Comparison of ENCODE assay signal across 9 mouse cellular contexts in the genomic region with DNA sequence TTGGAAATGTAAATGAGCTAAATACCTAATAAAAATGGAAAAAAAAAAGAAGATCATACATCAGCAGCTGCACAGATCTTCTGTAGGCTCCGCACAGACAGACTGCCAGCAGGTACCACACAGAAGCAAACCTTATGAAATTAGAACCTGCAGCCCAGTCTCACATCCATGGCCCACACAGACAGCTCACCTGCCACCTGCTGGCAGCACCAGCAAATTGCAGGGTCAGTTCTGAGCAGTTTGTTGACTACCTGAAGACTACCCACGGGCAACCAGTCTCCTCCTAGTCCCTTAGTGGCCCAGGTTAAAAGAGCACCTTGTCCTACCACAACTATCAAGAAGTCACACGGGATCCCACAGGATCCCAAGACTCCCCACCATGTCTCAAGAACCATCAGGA.
DNase-seq lines count a peak whose midpoint lies in the region; ATAC-seq and TF ChIP-seq lines count a peak whose summit lies in the region.
"Had no signal": no experiment of that assay in that cellular context is flagged by ENCODE, and none has a peak within 500 bp of the region (broad histone marks: within the 10 kb centered on the region; RNA-seq: fewer than 3 reads in every experiment).

No protein-coding gene starts in this region.

- intact Hi-C loops in heart, postnatal 10 days (cut with DNase I), result loop anchor here (5.0 kb wide), 2 partner anchors 414 to 579 kb away; a partner anchor contains a TSS

- peak; percentile 6 to 36 for DNase-seq in heart, postnatal 10 days
- peak; percentile 16 for DNase-seq in thymus, adult 2 months
- no peak for DNase-seq in thymus, adult 18-20 months
- DNase-seq in thymus, postnatal 36 days, result peak; percentile 16 to 28
- no peak for DNase-seq in spleen, postnatal 36 days (ENCODE audit: low spot score in 2 of 2)

- no peaks in the 10 kb centered on the region for H3K4me1 ChIP-seq in heart, embryonic 11.5 days (ENCODE audit: control insufficient read depth, insufficient read depth, low read length)
- no peaks in the 10 kb centered on the region for H3K4me1 ChIP-seq in thymus, adult 2 months (replicated peaks; ENCODE audit: control insufficient read depth, insufficient read depth, low read length)
- H3K4me1 ChIP-seq in embryonic fibroblast, embryonic 13.5 days (ENCODE audit: control insufficient read depth, insufficient read depth, low read length), result no peaks in the 10 kb centered on the region

- no peak overlapping the region for H3K4me2 ChIP-seq in heart, embryonic 11.5 days

- no peak for TF ChIP-seq POLR2A in thymus, adult 2 months (IDR thresholded peaks at IDR 0.05; ENCODE audit: control insufficient read depth, extremely low read depth, insufficient read depth, low read length, poor library complexity)
- TF ChIP-seq POLR2A in embryonic fibroblast, embryonic 13.5 days (IDR thresholded peaks at IDR 0.05; ENCODE audit: low read depth, low read length), result no peak

- WGBS in heart, embryonic 11.5 days (ENCODE audit: insufficient replicate concordance), result 43% methylated on average over 3 of the region's 3 CpGs
- WGBS in thymus, adult 2 months, result 76% methylated on average over 3 of the region's 3 CpGs

- no peaks in the 10 kb centered on the region for H3K36me3 ChIP-seq in heart, embryonic 11.5 days (ENCODE audit: control insufficient read depth, insufficient read depth, low read length)
- no peaks in the 10 kb centered on the region for H3K36me3 ChIP-seq in thymus, adult 2 months (ENCODE audit: control insufficient read depth, insufficient read depth, low read length)

- H3K27me3 ChIP-seq in heart, embryonic 11.5 days (ENCODE audit: control insufficient read depth, insufficient read depth, low read length), result peaks cover 5% of the 10 kb centered on the region
- H3K27me3 ChIP-seq in thymus, adult 2 months (ENCODE audit: control insufficient read depth, insufficient read depth, low read length), result no peaks in the 10 kb centered on the region

- no peak overlapping the region for H3K4me3 ChIP-seq in heart, embryonic 11.5 days (ENCODE audit: low read depth, low read length)
- no peak overlapping the region for H3K4me3 ChIP-seq in thymus, adult 2 months (ENCODE audit: control insufficient read depth, insufficient read depth, low read length)
- H3K4me3 ChIP-seq in embryonic fibroblast, embryonic 13.5 days (ENCODE audit: insufficient read depth, low read length), result no peak overlapping the region
- H3K4me3 ChIP-seq: myocyte had no signal

- H3K9ac ChIP-seq in heart, embryonic 11.5 days (ENCODE audit: low read depth, low read length), result no peak overlapping the region

- H3K27ac ChIP-seq in heart, embryonic 11.5 days (ENCODE audit: low read depth, low read length), result no peak overlapping the region
- no peak overlapping the region for H3K27ac ChIP-seq in thymus, adult 2 months (ENCODE audit: control insufficient read depth, insufficient read depth, low read length)
- H3K27ac ChIP-seq in embryonic fibroblast, embryonic 13.5 days (ENCODE audit: insufficient read depth, low read length), result no peak overlapping the region

- TF ChIP-seq CTCF in thymus, adult 2 months (IDR thresholded peaks at IDR 0.05; ENCODE audit: borderline replicate concordance, control insufficient read depth, extremely low read depth, insufficient read depth, low read length, poor library complexity), result no peak
- TF ChIP-seq CTCF in embryonic fibroblast, embryonic 13.5 days (IDR thresholded peaks at IDR 0.05; ENCODE audit: borderline replicate concordance, insufficient read depth, low read length), result peak; percentile 45; the same call in 1 of the 2 replicates

- no peak for ATAC-seq in heart, embryonic 11.5 days (replicated peaks; ENCODE audit: insufficient number of reproducible peaks, low FRiP score, low TSS enrichment)
- no peak for ATAC-seq in inflammation-experienced regulatory T-cells, adult 6 months

- H3K9me3 ChIP-seq in heart, embryonic 11.5 days (replicated peaks; ENCODE audit: control insufficient read depth, low read length), result no peaks in the 10 kb centered on the region

Comparison
In these comparisons a context has a peak if more than half of its experiments do, and no peak if none do; other contexts are left out.
1. DNase-seq: peak in heart, postnatal 10 days (2 of 2), thymus, adult 2 months (single experiment) and thymus, postnatal 36 days (2 of 2); none in thymus, adult 18-20 months (0 of 2) and spleen, postnatal 36 days (0 of 2).